Mouse (Mus musculus): ENCODE measurements around the gene Plin3. TPM values are rescaled to one million over a fixed set of nuclear protein-coding genes. Genes with fewer than 3 reads are reported as not detected.
A peak's percentile ranks its signal among the peaks of the same experiment; 100 is the strongest.

Plin3 gene
- polyA plus RNA-seq, 1 experiment, result 22.3 TPM

- TF ChIP-seq CTCF (IDR thresholded peaks at IDR 0.05; ENCODE audit: control insufficient read depth, insufficient read depth, insufficient replicate concordance, low read depth, low read length) (no peak), POLR2A (IDR thresholded peaks at IDR 0.05; ENCODE audit: control insufficient read depth, low read depth, low read length) (peak; percentile 75; the same call in 1 of the 2 replicates)
- Histone ChIP-seq H3K4me3 (ENCODE audit: control insufficient read depth, low read depth, low read length) (peak within 1 kb of the TSS; percentile 88), H3K27me3 (ENCODE audit: control insufficient read depth, insufficient read depth, low read length) (no peaks in the 10 kb centered on the region), H3K36me3 (ENCODE audit: control insufficient read depth, insufficient read depth, low read length) (no peaks in the 10 kb centered on the region; the same call in 1 of the 2 replicates), H3K4me1 (ENCODE audit: control insufficient read depth, insufficient read depth, low read length) (peaks cover 31% of the 10 kb centered on the region), H3K27ac (ENCODE audit: control insufficient read depth, insufficient read depth, low read depth, low read length) (no peak within 1 kb of the TSS)
These were observed 7.5 kb upstream of the Plin3 start, which contains the start of gene Arrdc5 for GRCm38 (mm10) chr17:56300186-56300585. Gene Arrdc5, minus strand, starts transcription at chr17:56300286.

DNA sequence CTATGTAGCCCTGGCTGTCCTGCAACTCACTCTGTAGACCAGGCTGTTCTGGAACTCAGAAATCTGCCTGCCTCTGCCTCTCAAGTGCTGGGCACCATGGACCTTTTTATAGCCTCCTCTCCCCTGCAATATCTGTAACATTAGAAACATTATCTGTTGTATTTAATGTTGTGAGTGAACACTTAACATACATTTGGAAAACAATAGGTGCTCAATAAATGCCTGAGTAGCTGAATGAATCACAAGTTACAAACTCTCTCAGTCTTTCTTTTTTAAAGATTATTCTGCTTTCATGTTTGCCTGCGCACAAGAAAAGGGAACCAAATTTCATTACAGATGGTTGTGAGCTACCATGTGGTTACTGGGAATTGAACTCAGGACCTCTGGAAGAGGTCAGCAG is 5.6 kb upstream of the Plin3 start:
- no peaks in the 10 kb centered on the region for H3K36me3 ChIP-seq (ENCODE audit: control insufficient read depth, insufficient read depth, low read length)
- no peak for TF ChIP-seq POLR2A (IDR thresholded peaks at IDR 0.05; ENCODE audit: control insufficient read depth, low read depth, low read length)
- TF ChIP-seq CTCF (IDR thresholded peaks at IDR 0.05; ENCODE audit: control insufficient read depth, insufficient read depth, insufficient replicate concordance, low read depth, low read length), result no peak
- H3K27me3 ChIP-seq (ENCODE audit: control insufficient read depth, insufficient read depth, low read length), result no peaks in the 10 kb centered on the region
- H3K4me1 ChIP-seq (ENCODE audit: control insufficient read depth, insufficient read depth, low read length), result peaks cover 20% of the 10 kb centered on the region
- H3K27ac ChIP-seq (ENCODE audit: control insufficient read depth, insufficient read depth, low read depth, low read length), result no peak overlapping the region
- H3K4me3 ChIP-seq (ENCODE audit: control insufficient read depth, low read depth, low read length), result peak overlapping the region; percentile 88

DNA sequence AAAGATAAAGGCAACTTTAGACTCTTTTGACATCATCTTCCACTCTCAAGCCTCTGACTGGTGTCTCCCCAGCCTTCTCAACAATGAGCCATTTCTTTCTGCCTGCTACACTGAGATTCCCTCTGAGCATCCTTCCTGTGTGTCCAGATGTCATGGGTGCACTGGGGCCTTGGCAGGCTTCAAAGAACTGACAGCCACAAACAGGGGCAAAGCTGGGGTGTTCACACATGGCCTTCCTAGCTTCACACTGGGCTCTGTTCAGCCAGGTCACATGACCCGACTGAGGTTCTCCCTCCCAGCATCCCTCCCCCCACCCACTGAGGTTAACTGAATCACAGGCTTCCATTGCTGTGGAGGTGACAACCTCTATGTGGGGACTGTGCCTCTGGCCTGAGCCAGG is 3.5 kb upstream of the Plin3 start:
- no peaks in the 10 kb centered on the region for H3K36me3 ChIP-seq (ENCODE audit: control insufficient read depth, insufficient read depth, low read length)
- TF ChIP-seq POLR2A (IDR thresholded peaks at IDR 0.05; ENCODE audit: control insufficient read depth, low read depth, low read length) (no peak), CTCF (IDR thresholded peaks at IDR 0.05; ENCODE audit: control insufficient read depth, insufficient read depth, insufficient replicate concordance, low read depth, low read length) (no peak)

DNA sequence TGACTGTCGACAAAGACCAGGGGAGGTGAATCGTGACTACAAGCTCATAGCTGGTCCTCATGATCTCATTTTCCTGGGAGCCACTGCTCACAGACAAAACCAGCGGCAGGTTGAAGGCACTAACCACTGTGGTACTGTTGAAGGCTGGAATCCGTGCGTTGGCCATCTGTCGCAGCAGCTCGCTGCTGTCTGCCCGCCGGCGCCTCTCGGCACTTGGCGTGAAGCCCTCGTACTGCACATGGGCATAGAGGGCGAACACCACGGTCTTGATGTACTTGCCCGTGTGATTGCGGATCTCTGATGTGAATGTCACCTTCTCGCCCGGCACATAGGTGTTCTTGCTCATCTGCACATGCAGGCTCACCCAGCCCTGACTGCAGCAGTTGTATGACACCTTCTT is 1.6 kb upstream of the Plin3 start:
- no peak for TF ChIP-seq CTCF (IDR thresholded peaks at IDR 0.05; ENCODE audit: control insufficient read depth, insufficient read depth, insufficient replicate concordance, low read depth, low read length)
- peaks cover 40% of the 10 kb centered on the region for H3K4me1 ChIP-seq (ENCODE audit: control insufficient read depth, insufficient read depth, low read length)
- no peaks in the 10 kb centered on the region for H3K27me3 ChIP-seq (ENCODE audit: control insufficient read depth, insufficient read depth, low read length)
- H3K36me3 ChIP-seq (ENCODE audit: control insufficient read depth, insufficient read depth, low read length), result no peaks in the 10 kb centered on the region
- no peak overlapping the region for H3K4me3 ChIP-seq (ENCODE audit: control insufficient read depth, low read depth, low read length)
- H3K27ac ChIP-seq (ENCODE audit: control insufficient read depth, insufficient read depth, low read depth, low read length), result no peak overlapping the region

More for the DNA sequence above, 3.5 kb upstream of the Plin3 start:
- Histone ChIP-seq H3K27ac (ENCODE audit: control insufficient read depth, insufficient read depth, low read depth, low read length) (no peak overlapping the region), H3K4me3 (ENCODE audit: control insufficient read depth, low read depth, low read length) (no peak overlapping the region), H3K4me1 (ENCODE audit: control insufficient read depth, insufficient read depth, low read length) (peaks cover 24% of the 10 kb centered on the region), H3K27me3 (ENCODE audit: control insufficient read depth, insufficient read depth, low read length) (no peaks in the 10 kb centered on the region)

- Histone ChIP-seq H3K27me3 (ENCODE audit: control insufficient read depth, insufficient read depth, low read length) (no peaks in the 10 kb centered on the region), H3K4me3 (ENCODE audit: control insufficient read depth, low read depth, low read length) (no peak overlapping the region), H3K4me1 (ENCODE audit: control insufficient read depth, insufficient read depth, low read length) (peaks cover 40% of the 10 kb centered on the region), H3K27ac (ENCODE audit: control insufficient read depth, insufficient read depth, low read depth, low read length) (no peak overlapping the region), H3K36me3 (ENCODE audit: control insufficient read depth, insufficient read depth, low read length) (no peaks in the 10 kb centered on the region)
- TF ChIP-seq POLR2A (IDR thresholded peaks at IDR 0.05; ENCODE audit: control insufficient read depth, low read depth, low read length), result no peak
- TF ChIP-seq CTCF (IDR thresholded peaks at IDR 0.05; ENCODE audit: control insufficient read depth, insufficient read depth, insufficient replicate concordance, low read depth, low read length), result no peak
These were observed 618 bp upstream of the Plin3 start for GRCm38 (mm10) chr17:56293291-56293690.

DNA sequence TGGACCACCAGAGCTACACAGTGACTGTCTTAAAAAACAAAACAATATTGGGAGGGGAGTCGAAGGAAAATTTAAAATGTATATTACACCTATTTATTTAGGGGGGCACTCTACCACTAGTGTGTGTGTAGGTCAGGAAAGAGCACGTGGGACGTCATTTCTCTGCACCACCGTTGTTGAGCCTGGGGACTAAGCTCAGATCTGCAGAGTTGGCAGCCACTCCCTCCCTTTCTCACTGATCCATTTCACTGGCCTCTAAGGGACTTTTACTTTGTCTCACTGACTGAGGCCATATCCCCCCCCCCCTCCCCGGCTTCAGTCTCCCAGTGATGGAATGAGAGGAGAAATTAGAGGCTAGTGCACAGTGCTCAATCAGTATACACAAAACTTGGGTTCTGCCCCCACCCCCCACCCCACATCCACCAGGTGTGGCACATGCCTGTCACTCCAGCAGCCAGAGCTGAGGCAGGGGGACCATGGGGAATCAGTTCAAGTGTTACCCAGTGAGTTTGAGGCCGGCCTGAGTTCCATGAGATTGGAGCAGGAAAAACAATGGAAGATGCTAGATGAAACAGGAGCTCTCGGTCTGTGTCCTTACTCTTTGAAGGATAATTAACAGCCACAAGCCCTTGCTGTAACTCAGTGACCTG is 722 bp downstream of the Plin3 start:
- H3K4me3 ChIP-seq (ENCODE audit: control insufficient read depth, low read depth, low read length), result no peak overlapping the region
- TF ChIP-seq CTCF (IDR thresholded peaks at IDR 0.05; ENCODE audit: control insufficient read depth, insufficient read depth, insufficient replicate concordance, low read depth, low read length) (no peak), POLR2A (IDR thresholded peaks at IDR 0.05; ENCODE audit: control insufficient read depth, low read depth, low read length) (no peak)
- no peaks in the 10 kb centered on the region for H3K27me3 ChIP-seq (ENCODE audit: control insufficient read depth, insufficient read depth, low read length)
- no peaks in the 10 kb centered on the region for H3K36me3 ChIP-seq (ENCODE audit: control insufficient read depth, insufficient read depth, low read length)
- H3K27ac ChIP-seq (ENCODE audit: control insufficient read depth, insufficient read depth, low read depth, low read length), result no peak overlapping the region
- H3K4me1 ChIP-seq (ENCODE audit: control insufficient read depth, insufficient read depth, low read length), result peaks cover 44% of the 10 kb centered on the region

- Histone ChIP-seq H3K27ac (ENCODE audit: control insufficient read depth, insufficient read depth, low read depth, low read length) (peak overlapping the region; percentile 73), H3K27me3 (ENCODE audit: control insufficient read depth, insufficient read depth, low read length) (no peaks in the 10 kb centered on the region), H3K36me3 (ENCODE audit: control insufficient read depth, insufficient read depth, low read length) (no peaks in the 10 kb centered on the region), H3K4me3 (ENCODE audit: control insufficient read depth, low read depth, low read length) (peak overlapping the region; percentile 88), H3K4me1 (ENCODE audit: control insufficient read depth, insufficient read depth, low read length) (peaks cover 36% of the 10 kb centered on the region)
- TF ChIP-seq POLR2A (IDR thresholded peaks at IDR 0.05; ENCODE audit: control insufficient read depth, low read depth, low read length) (peak; percentile 36; the same call in 1 of the 2 replicates), CTCF (IDR thresholded peaks at IDR 0.05; ENCODE audit: control insufficient read depth, insufficient read depth, insufficient replicate concordance, low read depth, low read length) (peak; percentile 86)
These were observed 1.5 kb downstream of the Plin3 start for GRCm38 (mm10) chr17:56291171-56291511.

Measured in testis, adult 2 months (tissue).